Mouse (Mus musculus) kidney, embryonic 16.5 days (tissue): Measurements from ENCODE around the gene Tmem8. TPM values are rescaled to one million over a fixed set of nuclear protein-coding genes. Genes with fewer than 3 reads are reported as not detected.

Experiments
- ATAC-seq: fragments of 200-750 bp; cut with Nextera tagmentation; 2 replicates; pipeline ENCODE4 v1.8.0; 2017; ENCODE audit warnings: moderate TSS enrichment; ENCODE audit not compliant: low FRiP score, low TSS enrichment
- H3K27ac ChIP-seq: fragments of 300-500 bp; sonication (generic); 2 replicates; pipeline ENCODE4 v1.5.1; 2014; ENCODE audit warnings: low read length
- H3K27me3 ChIP-seq: fragments of 300-500 bp; sonication (generic); 2 replicates; pipeline ENCODE4 v1.6.1; 2014; ENCODE audit warnings: low read length, control low read depth, mixed read lengths; ENCODE audit not compliant: insufficient read depth
- H3K36me3 ChIP-seq: fragments of 300-500 bp; sonication (generic); 2 replicates; pipeline ENCODE4 v1.6.1; 2014; ENCODE audit warnings: low read length, control low read depth, mixed read lengths; ENCODE audit not compliant: insufficient read depth
- H3K4me1 ChIP-seq: fragments of 300-500 bp; sonication (generic); 2 replicates; pipeline ENCODE4 v1.6.1; 2014; ENCODE audit warnings: low read length, control low read depth, mixed read lengths; ENCODE audit not compliant: insufficient read depth
- H3K4me2 ChIP-seq: fragments of 300-500 bp; sonication (generic); replicated peaks from 2 replicates; pipeline ENCODE4 v1.6.1; 2014; ENCODE audit warnings: low read depth, low read length
- H3K4me3 ChIP-seq: fragments of 300-500 bp; sonication (generic); 2 replicates; pipeline ENCODE4 v1.5.1; 2014; ENCODE audit warnings: mild to moderate bottlenecking, low read length
- H3K9ac ChIP-seq: fragments of 300-500 bp; sonication (generic); replicated peaks from 2 replicates; pipeline ENCODE4 v1.6.1; 2014; ENCODE audit warnings: low read length
- H3K9me3 ChIP-seq: fragments of 300-500 bp; sonication (generic); 2 replicates; pipeline ENCODE4 v1.6.1; 2016; ENCODE audit warnings: low read length, control low read depth
- WGBS: fragments of 180-500 bp; shearing (Covaris S2); extraction: QIAGEN DNeasy Blood & Tissue Kit; methylation state at CpG from one replicate; pipeline ENCODE4 v1.1.7; 2014; 5-methylcytosine and 5-hydroxymethylcytosine counted together
- polyA plus RNA-seq: library from polyadenylated mRNA; unstranded; fragments of >200 nt; fragmentation: Nextera tagmentation; extraction: Ambion mirVana; gene quantifications from 2 replicates; pipeline ENCODE4 v1.2.1, GENCODE M21; 2015

Tmem8 gene
- polyA plus RNA-seq, 1 experiment from 2014 or later: 7.1 TPM

DNA sequence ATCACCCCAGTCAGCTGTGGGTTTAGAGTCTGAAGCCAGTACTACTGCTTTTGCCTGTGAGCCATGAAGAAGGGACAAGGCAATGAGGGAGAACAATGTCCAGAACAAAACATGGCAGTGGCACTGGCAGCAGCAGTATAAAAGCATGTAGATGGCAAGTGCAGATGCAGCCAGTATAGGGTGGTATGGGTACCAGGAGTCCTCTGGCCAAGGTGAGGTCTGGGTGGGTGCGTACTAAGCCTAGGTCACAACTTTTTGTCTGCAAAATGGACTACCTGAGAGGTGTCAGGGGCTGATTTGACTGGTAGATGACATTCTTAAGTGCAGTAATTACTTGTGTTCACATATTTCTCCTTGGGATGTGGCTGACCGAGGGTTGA, 24.6 kb downstream of the Tmem8 start:
- Histone ChIP-seq H3K27me3 (no peaks in the 10 kb centered on the region), H3K27ac (peak overlapping the region; percentile 64; the same call in 1 of the 2 replicates), H3K36me3 (peaks cover 3% of the 10 kb centered on the region), H3K9ac (peak overlapping the region; percentile 65), H3K4me2 (peak overlapping the region; percentile 70), H3K4me1 (peaks cover 22% of the 10 kb centered on the region), H3K9me3 (no peaks in the 10 kb centered on the region), H3K4me3 (peak overlapping the region; percentile 78)
- ATAC-seq: no peak
- 72% methylated on average over 2 of the region's 2 CpGs for WGBS

DNA sequence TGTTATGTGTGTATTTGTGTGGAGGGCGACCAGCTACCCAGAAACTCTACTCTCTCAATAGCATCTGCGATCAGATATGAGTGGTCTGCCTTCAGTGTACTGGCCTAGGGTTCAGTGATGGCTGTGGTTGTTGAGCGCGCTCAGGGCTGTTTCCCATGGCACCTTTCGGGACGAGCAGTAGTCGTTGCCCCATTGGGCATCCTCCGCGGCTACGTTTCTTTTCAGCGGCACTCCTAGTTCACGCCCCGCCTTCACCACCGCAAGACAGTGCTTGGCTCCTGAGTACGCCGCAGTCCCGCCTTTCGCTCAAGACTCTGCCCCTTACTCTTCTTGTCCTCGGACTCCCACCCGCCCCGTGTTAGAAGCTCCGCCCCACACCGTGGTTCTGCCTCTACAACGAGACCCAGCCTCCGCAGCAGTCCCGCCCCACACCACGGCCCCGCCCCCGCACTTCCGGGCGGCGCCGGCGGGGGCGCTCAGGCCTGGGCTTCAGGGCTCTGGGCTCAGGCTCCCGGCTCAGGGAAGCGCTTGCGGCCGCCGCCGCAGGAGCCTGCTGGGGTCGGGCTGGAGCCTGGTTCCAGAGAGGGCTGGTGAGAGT, 25.2 kb downstream of the Tmem8 start, which contains the start of gene Axin1:
Axin1 (plus strand) TSS at position 450 of the 598 bp plus-strand sequence.
- Histone ChIP-seq H3K9ac (peak within 1 kb of the TSS; percentile 98), H3K27me3 (no peaks in the 10 kb centered on the region), H3K4me3 (peak within 1 kb of the TSS; percentile 78), H3K4me1 (peaks cover 22% of the 10 kb centered on the region), H3K9me3 (no peaks in the 10 kb centered on the region), H3K4me2 (peak within 1 kb of the TSS; percentile 70), H3K27ac (peak within 1 kb of the TSS; percentile 95), H3K36me3 (peaks cover 9% of the 10 kb centered on the region)
- WGBS: under 1% methylated on average over 41 of the region's 42 CpGs
- ATAC-seq: peak; percentile 98

DNA sequence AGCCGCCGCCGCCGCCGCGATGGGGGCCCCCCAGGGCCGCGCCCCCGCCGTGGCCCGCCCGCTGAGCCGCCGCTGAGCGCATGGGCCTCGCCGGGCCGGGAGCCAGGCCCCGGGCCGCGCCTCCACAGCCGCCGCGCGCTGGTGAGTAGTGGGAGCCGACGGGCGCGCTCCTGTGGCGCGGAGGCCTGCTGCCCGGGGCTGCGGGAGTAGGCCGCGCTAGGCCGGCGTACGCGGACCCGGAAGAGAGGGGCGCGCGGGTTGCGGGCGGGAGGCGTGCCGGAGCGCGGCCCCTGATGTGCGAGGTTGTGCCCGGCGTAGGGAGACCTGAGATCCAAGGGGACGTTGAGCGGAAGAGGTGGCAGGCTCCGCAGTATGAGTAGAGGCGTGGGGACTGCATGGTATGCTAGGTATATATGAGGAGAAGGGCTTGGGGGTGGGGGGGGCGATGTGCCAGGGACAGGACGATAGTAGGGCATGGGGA, 25.8 kb downstream of the Tmem8 start:
- Histone ChIP-seq H3K4me2 (peak overlapping the region; percentile 70), H3K27ac (peak overlapping the region; percentile 95), H3K9ac (peak overlapping the region; percentile 98), H3K4me3 (peak overlapping the region; percentile 78), H3K9me3 (no peaks in the 10 kb centered on the region), H3K4me1 (peaks cover 22% of the 10 kb centered on the region), H3K27me3 (no peaks in the 10 kb centered on the region), H3K36me3 (peaks cover 14% of the 10 kb centered on the region)
- peak; percentile 76 for ATAC-seq
- under 1% methylated on average over 47 of the region's 58 CpGs for WGBS

DNA sequence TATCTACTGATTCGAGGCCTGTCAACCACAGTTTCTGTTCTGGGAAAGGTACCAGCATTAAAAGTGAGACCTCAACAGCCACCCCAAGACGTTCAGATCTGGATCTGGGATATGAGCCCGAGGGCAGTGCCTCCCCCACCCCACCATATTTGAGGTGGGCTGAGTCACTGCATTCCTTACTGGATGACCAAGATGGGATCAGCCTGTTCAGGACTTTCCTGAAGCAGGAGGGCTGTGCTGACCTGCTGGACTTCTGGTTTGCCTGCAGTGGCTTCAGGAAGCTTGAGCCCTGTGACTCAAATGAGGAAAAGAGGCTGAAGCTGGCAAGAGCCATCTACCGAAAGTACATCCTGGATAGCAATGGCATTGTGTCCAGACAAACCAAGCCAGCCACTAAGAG, 29.7 kb downstream of the Tmem8 start:
- Histone ChIP-seq H3K9me3 (no peaks in the 10 kb centered on the region), H3K27ac (no peak overlapping the region), H3K9ac (no peak overlapping the region), H3K4me1 (peaks cover 20% of the 10 kb centered on the region), H3K4me3 (no peak overlapping the region), H3K4me2 (no peak overlapping the region), H3K27me3 (no peaks in the 10 kb centered on the region), H3K36me3 (peaks cover 30% of the 10 kb centered on the region)
- no peak for ATAC-seq
- WGBS: 85% methylated on average over 4 of the region's 4 CpGs

DNA sequence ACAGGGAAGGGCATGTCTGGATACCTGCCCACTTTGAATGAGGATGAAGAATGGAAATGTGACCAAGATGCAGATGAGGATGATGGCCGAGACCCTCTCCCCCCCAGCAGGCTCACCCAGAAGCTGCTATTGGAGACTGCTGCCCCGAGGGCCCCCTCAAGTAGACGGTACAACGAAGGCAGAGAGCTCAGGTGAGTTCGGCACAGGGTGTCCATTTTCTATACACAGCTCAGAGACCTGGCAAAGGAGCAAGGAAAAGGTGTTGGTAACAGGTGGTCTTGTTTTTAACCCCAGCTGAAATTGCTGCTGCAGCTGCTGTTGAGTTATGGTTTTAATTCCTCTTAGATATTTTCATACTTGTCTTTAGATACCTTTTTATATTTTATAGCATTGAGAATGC, 30.3 kb downstream of the Tmem8 start:
- Histone ChIP-seq H3K9ac (no peak overlapping the region), H3K9me3 (no peaks in the 10 kb centered on the region), H3K27me3 (no peaks in the 10 kb centered on the region), H3K27ac (no peak overlapping the region), H3K4me1 (peaks cover 16% of the 10 kb centered on the region; the same call in 1 of the 2 replicates), H3K4me2 (no peak overlapping the region), H3K4me3 (no peak overlapping the region), H3K36me3 (peaks cover 33% of the 10 kb centered on the region)
- WGBS: 96% methylated on average over 5 of the region's 5 CpGs
- no peak for ATAC-seq

DNA sequence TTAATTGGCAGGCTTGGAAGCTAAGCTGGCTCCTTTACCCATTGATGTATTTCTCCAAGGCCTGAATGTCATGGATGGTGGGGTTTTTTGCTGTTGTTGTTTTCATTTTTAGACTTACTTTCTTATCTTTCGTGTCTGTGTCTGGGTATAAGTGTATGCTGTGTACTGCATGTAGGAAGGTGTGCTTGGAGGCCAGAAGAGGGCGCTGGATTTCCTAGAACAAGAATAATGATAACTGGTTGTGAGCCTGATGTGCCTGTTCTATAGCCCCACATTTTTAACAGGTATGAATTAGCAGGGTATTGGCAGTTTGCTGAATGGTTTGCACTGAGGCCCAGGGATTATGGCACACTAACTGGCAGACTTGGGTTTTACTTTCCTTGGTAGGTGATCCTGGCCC, 36.0 kb downstream of the Tmem8 start:
- H3K27ac ChIP-seq: no peak overlapping the region
- 81% methylated on average over 2 of the region's 2 CpGs for WGBS
- no peak overlapping the region for H3K9ac ChIP-seq
- ATAC-seq: no peak
- no peaks in the 10 kb centered on the region for H3K27me3 ChIP-seq
- no peak overlapping the region for H3K4me3 ChIP-seq
- H3K4me2 ChIP-seq: no peak overlapping the region
- no peaks in the 10 kb centered on the region; the same call in 1 of the 2 replicates for H3K9me3 ChIP-seq
- H3K36me3 ChIP-seq: peaks cover 60% of the 10 kb centered on the region
- no peaks in the 10 kb centered on the region for H3K4me1 ChIP-seq

DNA sequence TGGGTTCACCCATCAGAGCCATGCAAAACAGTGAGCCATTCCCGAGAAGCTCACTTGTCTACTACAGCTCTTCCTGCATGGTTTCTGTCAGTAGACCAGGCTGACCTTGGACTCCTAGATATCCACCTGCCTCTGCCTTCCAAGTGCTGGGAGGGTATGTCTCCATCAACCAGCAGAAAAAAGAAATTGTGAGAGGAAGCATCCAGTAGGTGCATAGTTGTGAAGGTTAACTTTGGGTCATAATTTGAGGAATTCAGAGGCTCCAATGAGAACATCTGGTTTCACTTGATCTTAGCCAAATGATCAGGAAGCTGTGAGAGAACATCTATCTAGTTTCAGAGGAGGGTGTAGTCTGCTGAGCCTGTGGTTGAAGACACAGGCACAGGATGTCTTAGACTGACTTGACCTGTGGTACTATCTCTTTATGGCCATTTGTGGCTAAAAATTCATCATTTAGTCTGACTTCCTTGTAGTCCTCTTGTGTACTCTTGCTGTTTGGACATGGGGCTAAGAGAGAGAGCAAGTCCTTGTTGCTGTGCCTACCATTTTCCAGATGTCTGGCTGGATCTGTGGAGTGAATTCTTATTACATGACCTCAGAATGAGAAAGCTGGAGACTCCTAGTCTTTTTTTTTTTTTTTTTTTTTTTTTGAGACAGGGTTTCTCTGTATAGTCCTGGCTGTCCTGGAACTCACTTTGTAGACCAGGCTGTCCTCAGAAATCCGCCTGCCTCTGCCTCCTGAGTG, 39.0 kb downstream of the Tmem8 start:
- WGBS: 95% methylated on average over 2 of the region's 2 CpGs
- Histone ChIP-seq H3K4me1 (no peaks in the 10 kb centered on the region), H3K27me3 (no peaks in the 10 kb centered on the region), H3K4me2 (no peak overlapping the region), H3K9me3 (no peaks in the 10 kb centered on the region; the same call in 1 of the 2 replicates), H3K27ac (no peak overlapping the region), H3K36me3 (peaks cover 62% of the 10 kb centered on the region), H3K4me3 (no peak overlapping the region), H3K9ac (no peak overlapping the region)
- ATAC-seq: no peak

DNA sequence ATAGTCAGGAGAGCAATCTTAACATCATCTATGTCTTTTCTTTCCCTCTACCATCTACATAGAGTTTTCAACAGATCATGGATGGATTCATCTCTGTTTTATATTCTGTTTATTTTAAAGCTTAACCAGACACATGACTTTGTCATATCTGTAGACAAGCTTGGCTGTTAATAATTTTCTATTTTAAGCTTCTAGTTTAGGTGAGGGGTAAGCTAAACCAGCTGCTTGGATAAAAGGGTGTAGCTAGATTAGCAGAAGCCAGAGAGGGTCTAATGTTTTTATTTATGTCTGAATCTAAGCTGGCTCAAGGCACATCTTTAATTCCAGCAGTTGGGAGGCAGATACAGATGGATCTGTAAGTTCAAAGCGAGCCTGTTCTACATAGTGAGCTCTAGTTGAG, 49.6 kb downstream of the Tmem8 start:
- no peak overlapping the region for H3K27ac ChIP-seq
- no peaks in the 10 kb centered on the region; the same call in 1 of the 2 replicates for H3K36me3 ChIP-seq
- 94% methylated on average over 1 of the region's 1 CpGs for WGBS
- no peaks in the 10 kb centered on the region for H3K9me3 ChIP-seq
- no peak for ATAC-seq
- H3K4me3 ChIP-seq: no peak overlapping the region
- H3K9ac ChIP-seq: no peak overlapping the region
- H3K4me1 ChIP-seq: peaks cover 3% of the 10 kb centered on the region; the same call in 1 of the 2 replicates
- H3K4me2 ChIP-seq: no peak overlapping the region
- H3K27me3 ChIP-seq: no peaks in the 10 kb centered on the region

DNA sequence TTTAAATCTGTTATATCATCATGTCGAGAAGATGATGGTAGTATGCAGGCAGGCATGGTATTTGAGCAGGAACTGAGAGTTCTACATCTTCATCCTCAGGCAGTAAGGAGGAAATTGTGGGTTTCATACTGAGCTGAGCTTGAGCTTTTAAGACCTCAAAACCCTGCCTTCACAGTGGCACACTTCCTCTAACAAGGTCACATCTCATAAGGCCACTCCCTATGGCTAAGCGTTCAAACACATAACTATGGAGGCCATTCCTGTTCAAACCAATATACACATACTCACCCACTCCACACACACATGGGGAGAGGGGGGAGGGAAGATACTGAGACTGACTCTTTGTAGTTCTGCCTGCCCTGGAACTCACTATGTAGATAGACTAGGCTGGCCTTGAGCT, 54.9 kb downstream of the Tmem8 start:
- Histone ChIP-seq H3K9me3 (no peaks in the 10 kb centered on the region), H3K9ac (no peak overlapping the region), H3K27ac (no peak overlapping the region), H3K4me1 (peaks cover 3% of the 10 kb centered on the region; the same call in 1 of the 2 replicates), H3K4me3 (no peak overlapping the region), H3K27me3 (no peaks in the 10 kb centered on the region), H3K36me3 (no peaks in the 10 kb centered on the region; the same call in 1 of the 2 replicates), H3K4me2 (no peak overlapping the region)
- no peak for ATAC-seq
- WGBS: 91% methylated on average over 2 of the region's 2 CpGs
